Mouse (Mus musculus): ENCODE data around the gene Slc7a5.

DNA sequence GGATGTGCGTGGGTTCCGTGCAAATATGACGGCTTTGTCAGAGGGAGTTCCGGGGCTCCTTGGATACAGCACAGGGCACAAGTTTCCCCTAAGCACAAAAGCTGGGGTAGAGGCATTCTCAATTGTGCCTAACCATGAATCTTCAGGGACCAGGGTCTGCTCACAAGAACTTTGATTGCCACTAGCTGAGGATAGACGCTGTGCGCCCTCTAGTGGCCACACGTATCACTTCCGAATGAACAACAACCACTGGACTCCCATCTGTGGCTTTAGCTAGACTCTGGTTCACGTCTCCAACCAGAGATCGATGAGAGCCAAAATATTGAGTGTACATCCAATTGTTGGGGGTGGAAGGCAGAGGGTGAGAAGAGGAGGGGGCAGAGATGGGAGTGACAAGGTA is 18.1 kb upstream of the Slc7a5 start:
- TF ChIP-seq CTCF (IDR thresholded peaks at IDR 0.05; ENCODE audit: low read depth) (peak; percentile 94), EP300 (optimal IDR thresholded peaks at IDR 0.05) (no peak)

All from stomach, postnatal 0 days (tissue).